Mouse (Mus musculus) layer of hippocampus, adult 11-12 months (tissue): Measurements from ENCODE around the gene Wnt7b.
A peak's percentile ranks its signal among the peaks of the same experiment; 100 is the strongest.

Experiments
- DNase-seq: peaks from one replicate; pipeline ENCODE4 v3.0.0; 2022; ENCODE audit warnings: low spot score

The Wnt7b gene

DNA sequence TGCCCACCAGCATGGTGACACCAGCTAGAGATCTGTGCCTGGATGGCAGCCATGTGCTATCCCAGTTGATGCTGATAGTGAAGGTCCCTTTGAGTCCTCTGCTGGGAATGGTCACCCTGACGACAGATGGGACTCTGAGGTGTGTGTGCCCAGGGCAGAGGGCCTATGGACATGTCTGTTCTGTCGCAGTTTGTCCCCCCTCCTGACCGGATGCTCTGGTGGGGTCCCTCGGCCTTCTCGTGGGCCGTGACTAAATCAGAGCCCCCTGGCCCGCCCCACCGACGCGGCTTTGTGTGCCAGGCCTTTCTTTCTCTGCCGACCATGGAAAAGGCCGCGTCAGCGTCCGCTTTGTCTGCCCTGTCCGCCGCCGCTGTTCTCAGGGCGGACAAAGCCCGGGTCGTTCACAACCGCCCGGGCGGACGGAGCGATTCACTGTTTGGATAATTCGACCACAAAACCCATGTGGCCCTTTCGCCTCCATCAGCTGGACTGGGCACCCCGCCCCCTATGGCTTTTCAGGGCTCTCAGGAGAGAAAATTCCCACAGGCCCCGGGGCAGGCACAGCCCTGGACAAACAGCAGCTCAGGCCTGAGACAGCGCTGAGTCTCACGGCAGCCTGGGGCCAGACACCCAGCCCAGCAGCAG lies 74.8 kb downstream of the Wnt7b start:
- no peak for DNase-seq

DNA sequence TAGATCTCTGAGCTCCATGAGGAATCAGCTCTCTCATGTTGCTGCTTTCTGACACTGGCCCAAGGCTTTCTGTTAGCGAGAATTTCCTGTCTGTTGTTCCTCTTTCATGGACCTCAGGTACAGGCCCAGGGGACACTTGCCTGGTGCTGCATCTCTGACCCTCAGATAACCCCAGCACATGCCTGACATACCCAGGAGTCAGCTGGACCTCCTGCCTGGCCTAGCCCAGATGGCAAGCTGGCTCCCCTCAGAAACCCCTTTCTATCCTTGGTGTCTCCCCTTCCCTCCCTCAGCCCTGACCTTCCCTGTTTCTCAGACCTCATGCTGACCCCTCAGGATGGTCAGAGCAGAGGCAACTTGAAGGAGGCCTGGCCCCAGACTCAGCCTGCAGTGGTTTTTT lies 75.6 kb downstream of the Wnt7b start:
- no peak for DNase-seq

DNA sequence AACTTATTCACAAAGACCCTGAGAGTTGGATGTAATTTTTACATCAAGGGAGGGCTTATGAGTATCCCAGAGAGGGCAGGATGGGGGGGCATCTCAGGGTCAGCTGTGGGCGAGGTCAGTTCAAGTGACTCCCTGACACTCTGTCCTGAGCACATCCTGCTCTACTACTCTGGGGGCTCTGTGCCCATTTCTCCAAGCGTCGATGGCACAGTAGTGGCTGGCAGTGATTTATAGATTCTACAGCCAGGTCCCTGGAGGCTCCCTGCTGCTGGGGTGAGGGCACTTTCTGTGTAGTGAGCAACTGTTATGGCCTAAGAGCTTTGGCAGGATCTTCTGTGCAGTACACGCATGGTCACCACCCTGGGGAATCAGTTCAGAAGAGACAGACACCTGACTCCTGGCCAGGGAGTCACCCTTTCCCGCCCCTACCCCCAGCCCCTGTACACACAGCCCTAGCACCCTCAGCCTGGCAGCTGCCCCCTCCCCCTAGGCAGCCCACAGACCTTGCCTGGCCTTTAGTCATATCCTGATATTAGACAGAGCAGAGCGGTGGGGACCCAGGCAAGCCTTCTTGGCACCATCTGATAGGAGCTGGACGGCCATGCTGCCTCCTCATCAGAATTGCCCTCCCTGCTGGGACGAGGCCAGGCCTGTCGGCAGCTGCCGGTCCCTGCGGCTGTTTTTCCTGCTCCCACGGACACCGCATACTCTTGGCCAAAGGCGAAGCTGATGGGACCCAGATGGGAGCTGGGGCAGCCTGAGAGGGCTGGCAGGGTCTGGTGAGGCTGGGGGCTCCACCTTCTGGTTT lies 77.0 kb downstream of the Wnt7b start:
- no peak for DNase-seq

DNA sequence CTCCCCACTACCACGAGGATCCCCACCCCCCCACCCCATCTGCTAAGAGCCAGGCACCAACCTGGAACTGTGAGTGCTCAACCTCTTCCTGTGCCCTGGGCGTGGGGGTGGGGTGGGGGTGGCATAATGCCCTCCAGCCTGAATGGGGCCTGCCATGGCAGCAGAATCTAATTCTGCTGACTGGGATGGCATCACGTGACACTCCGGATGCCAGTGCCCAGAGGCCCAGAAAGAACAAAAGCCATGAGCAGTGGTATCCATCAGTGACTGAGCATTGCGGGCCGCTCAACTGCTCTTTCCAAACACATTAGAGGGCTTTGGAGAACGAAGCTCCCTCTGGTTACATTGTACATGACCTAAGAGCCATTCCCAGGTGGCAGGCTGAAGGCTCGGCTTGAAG lies 79.1 kb downstream of the Wnt7b start, which contains the start of gene 7530416G11Rik:
7530416G11Rik (minus strand) TSS at position 101 of the 400 bp plus-strand sequence.
- DNase-seq, result no peak

DNA sequence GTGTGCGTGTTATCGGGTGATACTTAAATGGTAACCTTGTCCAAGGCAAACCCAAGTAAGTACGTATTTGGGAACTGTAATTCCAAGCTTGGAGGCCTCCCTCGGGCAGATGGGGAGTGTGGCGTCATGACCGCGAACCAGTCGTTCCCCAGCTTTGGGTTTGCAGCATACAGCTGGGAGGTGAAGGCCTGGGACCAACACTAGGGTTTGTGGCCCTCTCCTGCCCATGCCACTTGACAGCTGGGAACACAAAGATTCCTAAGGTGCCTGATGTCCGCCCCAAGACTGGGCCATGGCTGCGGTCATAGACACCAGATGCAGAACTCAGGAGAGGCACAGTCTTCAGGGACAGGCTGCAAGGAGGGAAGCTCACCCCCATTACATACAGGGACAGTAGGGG lies 82.0 kb downstream of the Wnt7b start:
- DNase-seq, result no peak

DNA sequence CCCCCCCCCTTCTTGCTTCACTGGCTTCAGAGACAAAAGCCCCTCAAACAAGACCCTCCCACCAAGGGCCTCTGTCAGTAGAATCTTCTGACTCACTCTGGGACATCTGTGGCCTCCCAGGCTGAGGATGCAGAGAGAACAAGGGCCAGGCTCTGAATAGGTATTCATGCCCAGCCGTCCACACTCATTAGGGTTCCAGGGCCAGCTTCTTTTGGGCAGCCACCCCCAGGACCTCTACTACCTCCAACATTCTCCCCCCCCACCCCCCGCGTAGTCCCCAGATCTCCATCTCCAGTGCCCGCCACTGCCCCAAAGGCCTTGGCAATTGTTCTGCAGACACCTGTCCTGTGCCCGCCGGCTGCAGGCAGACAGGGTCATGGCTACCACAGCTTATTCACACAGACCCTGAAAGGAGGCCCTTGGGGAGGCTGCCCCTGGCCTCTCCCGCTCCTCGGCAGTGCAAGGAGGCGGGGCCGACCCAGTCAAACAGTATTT lies 84.2 kb downstream of the Wnt7b start:
- DNase-seq, result no peak

DNA sequence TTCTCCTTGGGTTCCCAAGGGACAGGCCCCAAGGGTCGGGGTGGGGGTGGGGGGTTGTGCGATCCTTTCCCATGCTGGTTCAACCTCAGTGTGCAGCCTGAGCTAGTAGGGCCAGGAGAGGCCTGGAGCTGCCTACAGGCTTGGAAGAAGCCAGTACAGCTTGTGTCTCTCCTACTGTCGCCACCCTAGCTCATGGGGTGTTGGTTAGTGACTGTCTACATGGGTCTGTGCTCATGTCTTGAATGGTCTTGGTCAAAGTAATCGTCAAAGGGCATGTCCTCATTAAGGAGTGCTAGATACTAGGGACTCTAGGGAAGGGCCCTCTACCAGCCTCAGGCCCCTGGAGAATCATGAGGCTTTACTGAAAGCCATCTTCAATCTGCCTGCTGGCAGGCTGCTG lies 84.7 kb downstream of the Wnt7b start:
- no peak for DNase-seq

DNA sequence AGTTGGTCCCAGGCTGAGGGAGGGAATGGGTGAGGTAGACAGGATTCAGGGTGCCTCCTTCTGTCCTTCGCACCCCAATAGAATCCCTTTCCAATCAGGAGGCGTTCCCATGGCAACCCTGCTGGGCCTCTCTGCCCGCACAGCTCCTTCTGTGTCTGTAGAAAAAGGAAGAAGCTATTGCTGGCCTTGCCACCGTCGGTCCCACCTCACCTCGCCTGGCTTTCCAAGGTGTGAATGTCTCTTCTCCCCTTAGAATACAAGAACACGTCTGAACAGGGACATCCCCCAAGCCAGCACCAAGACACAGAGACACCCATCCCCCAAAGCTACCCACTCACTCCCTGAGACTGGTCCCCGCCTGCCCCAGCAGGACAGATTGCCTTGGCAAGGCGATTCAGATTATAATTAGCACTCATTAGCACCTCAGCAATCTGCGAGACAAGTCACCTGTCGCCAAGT lies 88.1 kb downstream of the Wnt7b start:
- DNase-seq, result peak; percentile 76

DNA sequence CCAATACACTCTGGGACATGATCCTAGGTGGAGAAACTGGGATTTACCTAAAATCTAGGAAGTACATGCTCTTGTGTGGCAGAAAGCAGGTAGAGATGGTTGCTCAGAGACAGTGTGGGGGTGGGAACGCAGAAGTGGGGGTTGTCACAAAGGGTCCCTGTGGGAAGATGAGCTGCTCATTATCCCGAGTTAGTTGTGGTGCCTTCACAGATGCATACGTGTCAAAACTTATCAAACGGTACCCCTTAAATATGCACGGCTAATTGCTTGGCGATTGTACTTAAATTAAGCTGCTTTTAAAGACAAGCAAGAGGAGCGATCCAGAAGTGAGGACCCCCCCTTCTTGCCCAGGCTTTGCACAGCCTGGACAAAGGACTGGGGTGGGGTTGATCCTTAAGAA lies 92.5 kb downstream of the Wnt7b start:
- no peak for DNase-seq

DNA sequence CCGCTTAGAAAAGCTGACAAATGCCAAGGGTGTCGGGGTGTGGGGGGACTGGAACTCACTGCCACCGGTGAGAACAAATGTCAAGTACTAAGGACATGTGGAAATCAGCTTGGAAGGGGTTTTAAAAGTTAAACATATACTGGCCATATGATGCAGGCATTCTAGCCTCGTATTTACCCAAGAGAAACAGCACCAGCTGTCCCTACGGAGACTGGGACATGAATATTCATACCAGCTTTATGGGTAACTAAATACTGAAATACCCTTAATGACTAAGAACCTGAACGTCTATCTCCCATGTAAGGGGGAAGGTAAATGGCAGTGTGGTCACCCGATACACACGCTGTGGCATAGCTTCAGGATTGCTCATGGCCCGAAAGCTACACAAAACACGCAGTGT lies 93.4 kb downstream of the Wnt7b start:
- no peak for DNase-seq
